Mouse (Mus musculus) left cerebral cortex, postnatal 14 days (tissue): Measurements from ENCODE around the gene Mfsd12. TPM values are rescaled to one million over a fixed set of nuclear protein-coding genes. Genes with fewer than 3 reads are reported as not detected.

Experiments used
- DNase-seq, 2 experiments: peaks; one replicate each; pipeline ENCODE4 v3.0.0; 2021 to 2022; ENCODE audit warnings: low spot score in 2 of 2, mixed read lengths in 1 of 2
- intact Hi-C: fragments of 180-260 bp; cut with DNase I; formaldehyde crosslinking; loops from one replicate; pipeline ENCODE4 v1.15.1; 2025
- total RNA-seq, 2 experiments: library from RNA; stranded (reverse); gene quantifications; 2 replicates each; pipeline ENCODE4 v1.2.3; 2021

The Mfsd12 gene
- total RNA-seq, 2 experiments from 2014 or later = 37.8 to 38.9 TPM

GRCm38 (mm10) chr10:81395127-81395526 lies 37.8 kb downstream of the Mfsd12 start:
- DNase-seq = peak; percentile 55 to 74
- intact Hi-C loops = loop anchor here (2.0 to 10.0 kb wide), 2 partner anchors 56 to 160 kb away; partner anchors contain the start of gene Aes

GRCm38 (mm10) chr10:81395865-81396264 lies 38.6 kb downstream of the Mfsd12 start:
- intact Hi-C loops = loop anchor here (2.0 to 10.0 kb wide), 2 partner anchors 55 to 159 kb away; partner anchors contain the start of gene Aes
- DNase-seq = no peak

GRCm38 (mm10) chr10:81396749-81397148 lies 39.5 kb downstream of the Mfsd12 start:
- no peak for DNase-seq
- intact Hi-C loops = loop anchor here (10.0 kb wide), 1 partner anchor 158 kb away; the partner anchor contains the start of gene Aes

- intact Hi-C loops = loop anchor here (10.0 kb wide), 1 partner anchor 156 kb away; the partner anchor contains the start of gene Aes
- no peak for DNase-seq
These were observed 42.0 kb downstream of the Mfsd12 start for GRCm38 (mm10) chr10:81399296-81399695.

DNA sequence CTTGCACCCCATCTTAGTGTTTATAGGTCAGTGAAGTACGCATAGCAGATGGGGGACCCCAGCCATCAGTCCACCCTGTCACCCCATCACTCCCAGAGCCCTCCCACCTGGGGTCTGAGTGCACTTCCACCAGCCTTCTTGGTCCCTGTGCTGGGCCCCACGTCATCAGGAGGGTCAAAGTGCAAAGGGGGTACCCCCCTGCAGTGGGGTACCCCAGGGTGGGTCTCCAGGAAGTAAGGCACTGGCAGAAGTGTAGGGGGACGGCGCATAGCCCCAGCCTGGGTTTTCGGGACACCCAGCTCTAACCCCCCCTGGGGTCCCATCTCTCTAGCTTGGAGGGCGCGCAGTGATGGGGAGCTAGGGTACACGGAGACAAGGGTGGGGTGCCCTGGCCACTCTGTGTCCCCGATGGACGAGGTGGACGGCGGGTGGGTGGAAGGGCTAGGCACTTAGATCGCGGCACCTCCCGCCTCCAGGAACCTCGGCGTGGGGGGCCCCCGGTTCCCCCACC lies 42.6 kb downstream of the Mfsd12 start:
- intact Hi-C loops = loop anchor here (10.0 kb wide), 1 partner anchor 155 kb away; the partner anchor contains the start of gene Aes

GRCm38 (mm10) chr10:81400371-81401204 lies 43.3 kb downstream of the Mfsd12 start:
- DNase-seq = no peak
- intact Hi-C loops = no loop called here

More for the DNA sequence above, 42.6 kb downstream of the Mfsd12 start:
- DNase-seq = no peak

DNA sequence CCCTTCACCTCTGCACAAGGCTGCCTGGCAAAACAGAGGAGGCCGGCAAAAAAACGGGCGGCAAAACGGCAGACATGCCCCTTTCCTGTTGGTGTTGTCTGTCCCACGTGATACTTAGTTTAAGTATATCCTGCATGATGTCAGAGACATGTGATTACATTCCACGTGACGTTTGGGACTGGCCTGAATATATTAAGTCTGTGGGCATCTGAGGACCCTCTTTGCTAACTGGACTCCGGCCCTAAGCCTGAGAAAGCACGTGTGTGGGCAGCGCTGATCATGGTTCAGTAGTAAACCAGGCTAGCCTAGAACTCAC lies 43.9 kb downstream of the Mfsd12 start:
- intact Hi-C loops = no loop called here
- DNase-seq = peak in 1 of 2 experiments; percentile 79

DNA sequence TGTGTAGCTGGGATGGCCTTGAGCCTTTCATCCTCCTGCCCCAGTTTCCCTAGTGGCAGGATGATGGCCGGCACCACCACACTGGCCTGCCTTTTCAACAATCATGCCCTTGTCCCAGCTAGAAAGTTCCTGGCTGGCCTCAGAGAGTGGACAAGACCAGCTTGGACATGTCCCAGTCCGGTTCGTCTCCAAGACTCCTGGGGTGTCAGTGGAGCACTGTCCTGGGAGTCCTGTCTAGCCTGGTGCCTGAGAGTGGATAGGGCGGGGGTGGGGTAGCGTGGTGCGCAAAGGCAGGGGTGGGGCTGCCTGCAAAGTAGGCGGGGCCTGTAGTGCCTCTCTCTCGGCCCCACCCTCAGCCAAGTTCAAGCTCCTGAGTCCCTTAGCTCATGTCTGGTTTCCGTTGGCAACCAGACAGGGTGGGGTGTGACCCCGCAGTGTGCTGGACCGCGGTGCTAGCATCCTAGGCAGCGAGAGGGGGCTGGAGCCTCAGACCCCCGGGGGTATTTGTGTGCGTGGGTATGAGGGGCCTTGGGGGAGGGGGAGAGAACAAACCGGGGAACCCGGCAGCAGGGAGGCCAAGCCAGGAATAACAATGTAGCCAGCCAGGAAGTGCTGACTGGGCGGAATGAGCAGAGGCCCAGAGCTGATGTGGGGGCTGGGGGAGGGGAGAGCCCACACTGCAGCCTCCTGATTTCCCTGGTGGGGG lies 44.4 kb downstream of the Mfsd12 start:
- DNase-seq = peak; percentile 54 to 65

GRCm38 (mm10) chr10:81402227-81402765 lies 45.0 kb downstream of the Mfsd12 start:
- DNase-seq = no peak
- intact Hi-C loops = no loop called here

More for the DNA sequence above, 44.4 kb downstream of the Mfsd12 start:
- intact Hi-C loops = no loop called here

- intact Hi-C loops = no loop called here
- DNase-seq = no peak
These were observed 46.2 kb downstream of the Mfsd12 start for GRCm38 (mm10) chr10:81403511-81403910.

GRCm38 (mm10) chr10:81404082-81404481 lies 46.8 kb downstream of the Mfsd12 start:
- DNase-seq = no peak

GRCm38 (mm10) chr10:81404720-81405119 lies 47.4 kb downstream of the Mfsd12 start:
- intact Hi-C loops = no loop called here
- no peak for DNase-seq

More at GRCm38 (mm10) chr10:81404082-81404481, 46.8 kb downstream of the Mfsd12 start:
- intact Hi-C loops = no loop called here

GRCm38 (mm10) chr10:81405588-81406201 lies 48.4 kb downstream of the Mfsd12 start:
- intact Hi-C loops = no loop called here
- DNase-seq = peak; percentile 56 to 78

DNA sequence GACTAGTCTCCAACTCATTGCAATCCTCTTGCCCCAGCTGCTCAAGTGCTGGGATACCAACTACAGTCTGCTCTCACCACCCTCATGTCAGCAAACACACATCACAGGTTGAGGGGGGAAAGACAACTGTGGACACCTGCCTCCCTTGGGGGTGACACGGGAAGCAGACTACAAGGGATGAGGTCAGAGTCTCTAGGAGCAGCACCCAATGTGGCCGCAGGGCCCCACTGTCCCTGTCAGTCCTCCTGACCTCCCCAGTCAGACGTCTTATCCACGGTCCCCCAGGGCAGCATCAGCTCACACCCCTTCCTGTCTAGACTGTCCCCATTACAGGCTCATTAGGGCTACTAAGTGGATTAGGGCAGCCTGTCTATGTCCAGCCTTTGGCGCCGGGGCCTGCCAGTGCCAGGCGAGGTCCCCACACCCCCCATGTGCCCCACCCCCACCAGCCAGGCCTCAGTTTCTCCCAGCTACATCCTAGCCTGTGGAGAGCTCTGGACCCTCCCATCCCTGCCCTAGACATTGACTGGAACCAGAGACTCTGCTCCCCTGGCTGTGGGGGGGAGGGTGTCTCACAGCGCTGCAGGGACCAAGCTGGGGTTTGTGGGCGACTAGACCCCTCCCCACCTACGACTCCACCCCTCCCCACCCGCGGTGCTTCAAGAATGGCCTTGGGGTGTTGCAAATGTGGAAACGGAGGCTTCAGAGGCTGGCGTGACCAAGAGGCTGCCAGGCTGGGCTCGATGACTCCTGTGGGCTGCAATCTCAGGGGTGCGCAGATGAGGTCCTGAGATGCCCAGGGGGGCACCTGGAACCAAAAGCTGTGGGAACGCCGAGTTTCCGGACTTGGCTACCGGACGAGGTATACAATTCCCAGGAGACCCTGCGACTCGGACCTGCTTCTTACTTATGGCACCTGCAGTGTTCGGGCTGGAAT lies 49.5 kb downstream of the Mfsd12 start:
- intact Hi-C loops = no loop called here
- no peak for DNase-seq

GRCm38 (mm10) chr10:81407539-81408423 lies 50.5 kb downstream of the Mfsd12 start:
- intact Hi-C loops = no loop called here
- DNase-seq = peak; percentile 77 to 91

DNA sequence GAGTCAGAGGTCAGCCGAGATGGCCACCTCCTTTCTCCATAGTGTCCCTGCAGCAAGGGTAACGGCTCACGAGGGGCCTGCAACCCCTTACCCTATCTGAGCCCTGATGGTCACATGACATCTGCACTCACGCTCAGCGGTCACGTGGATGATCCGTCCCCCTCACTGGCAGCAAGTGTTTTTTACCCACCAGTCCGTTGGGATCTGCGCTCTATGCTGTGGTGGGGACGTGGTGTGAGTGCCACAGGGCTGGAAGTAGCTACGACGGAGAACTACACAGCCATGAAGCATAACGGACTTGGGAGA lies 51.1 kb downstream of the Mfsd12 start:
- no peak for DNase-seq
- intact Hi-C loops = no loop called here

GRCm38 (mm10) chr10:81408871-81409291 lies 51.6 kb downstream of the Mfsd12 start:
- intact Hi-C loops = no loop called here
- DNase-seq = peak in 1 of 2 experiments; percentile 73

DNA sequence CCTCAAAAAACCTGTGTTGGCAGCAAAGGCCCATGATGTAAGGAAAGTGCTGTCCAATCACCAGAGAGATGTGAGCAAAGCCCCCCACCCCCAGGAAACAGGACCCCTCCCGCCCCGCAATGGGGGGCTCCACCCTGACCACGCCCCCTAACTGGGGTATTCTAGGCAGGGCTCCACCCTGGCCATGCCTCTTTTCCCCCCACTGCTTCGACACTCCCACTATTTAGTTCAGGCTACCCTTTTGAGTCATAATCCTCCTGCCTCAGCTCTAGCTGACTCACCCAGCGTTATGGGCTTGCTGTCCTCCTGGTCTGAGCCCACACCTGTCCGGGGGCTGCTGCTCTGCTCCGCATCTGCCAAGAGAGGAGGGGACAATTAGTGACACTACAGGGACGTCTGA lies 52.0 kb downstream of the Mfsd12 start:
- intact Hi-C loops = no loop called here
- DNase-seq = no peak
